Mouse (Mus musculus): Measurements from ENCODE around the gene Morf4l1. TPM values are rescaled to one million over a fixed set of nuclear protein-coding genes. Genes with fewer than 3 reads are reported as not detected.
A peak's percentile ranks its signal among the peaks of the same experiment; 100 is the strongest.

Gene Morf4l1
- total and polyA plus RNA-seq, 2 experiments from 2014 or later, result 92.5 to 293 TPM

- 77% methylated on average over 2 of the region's 2 CpGs for WGBS
- DNase-seq (ENCODE audit: low spot score) (no peak), ATAC-seq (ENCODE audit: insufficient read depth, low read depth) (no peak)
- Histone ChIP-seq H3K27ac (ENCODE audit: low read depth) (no peak overlapping the region), H3K27me3 (ENCODE audit: control insufficient read depth, insufficient read depth, low read length) (no peaks in the 10 kb centered on the region), H3K4me1 (ENCODE audit: control insufficient read depth, insufficient read depth) (no peaks in the 10 kb centered on the region), H3K4me2 (ENCODE audit: low read depth, low read length) (no peak overlapping the region), H3K9me3 (replicated peaks; ENCODE audit: control insufficient read depth, low read length) (no peaks in the 10 kb centered on the region), H3K36me3 (replicated peaks; ENCODE audit: control insufficient read depth, insufficient read depth, low read length) (no peaks in the 10 kb centered on the region), H3K4me3 (ENCODE audit: low read depth, low read length) (no peak overlapping the region), H3K9ac (replicated peaks; ENCODE audit: low read depth, low read length) (no peak overlapping the region)
- TF ChIP-seq CTCF (IDR thresholded peaks at IDR 0.05; ENCODE audit: low read depth) (no peak), EP300 (IDR thresholded peaks at IDR 0.05; ENCODE audit: low read depth) (no peak)
Measured at GRCm38 (mm10) chr9:90056716-90057115, 57.9 kb downstream of the Morf4l1 start.

DNA sequence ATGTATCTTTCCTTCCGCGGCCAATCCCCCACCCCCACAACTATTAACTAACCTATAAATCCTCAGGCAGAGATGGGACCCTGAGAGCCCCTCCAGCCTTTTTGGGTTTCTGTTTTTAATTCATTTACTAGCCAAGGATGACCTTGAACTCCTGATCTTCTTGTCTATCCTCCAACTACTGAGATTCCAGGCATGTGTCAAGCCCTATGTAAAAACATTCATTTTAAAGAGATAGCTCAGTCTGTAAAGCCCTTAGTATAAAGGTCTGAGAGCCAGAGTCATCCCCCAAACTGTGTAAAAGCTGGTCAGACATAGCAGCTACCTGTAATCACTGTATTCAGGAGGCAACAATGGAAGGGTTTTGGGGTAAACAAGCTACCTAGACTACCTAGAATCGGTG is 58.7 kb downstream of the Morf4l1 start:
- Histone ChIP-seq H3K4me1 (ENCODE audit: control insufficient read depth, insufficient read depth) (no peaks in the 10 kb centered on the region), H3K36me3 (replicated peaks; ENCODE audit: control insufficient read depth, insufficient read depth, low read length) (no peaks in the 10 kb centered on the region), H3K9me3 (replicated peaks; ENCODE audit: control insufficient read depth, low read length) (no peaks in the 10 kb centered on the region), H3K4me2 (ENCODE audit: low read depth, low read length) (peak overlapping the region; percentile 85; the same call in 1 of the 2 replicates), H3K27me3 (ENCODE audit: control insufficient read depth, insufficient read depth, low read length) (no peaks in the 10 kb centered on the region), H3K4me3 (ENCODE audit: low read depth, low read length) (no peak overlapping the region), H3K27ac (ENCODE audit: low read depth) (no peak overlapping the region), H3K9ac (replicated peaks; ENCODE audit: low read depth, low read length) (no peak overlapping the region)
- DNase-seq (ENCODE audit: low spot score) (no peak), ATAC-seq (ENCODE audit: insufficient read depth, low read depth) (no peak)
- WGBS, result 83% methylated on average over 3 of the region's 3 CpGs
- TF ChIP-seq EP300 (IDR thresholded peaks at IDR 0.05; ENCODE audit: low read depth), result no peak
- TF ChIP-seq CTCF (IDR thresholded peaks at IDR 0.05; ENCODE audit: low read depth), result no peak

DNA sequence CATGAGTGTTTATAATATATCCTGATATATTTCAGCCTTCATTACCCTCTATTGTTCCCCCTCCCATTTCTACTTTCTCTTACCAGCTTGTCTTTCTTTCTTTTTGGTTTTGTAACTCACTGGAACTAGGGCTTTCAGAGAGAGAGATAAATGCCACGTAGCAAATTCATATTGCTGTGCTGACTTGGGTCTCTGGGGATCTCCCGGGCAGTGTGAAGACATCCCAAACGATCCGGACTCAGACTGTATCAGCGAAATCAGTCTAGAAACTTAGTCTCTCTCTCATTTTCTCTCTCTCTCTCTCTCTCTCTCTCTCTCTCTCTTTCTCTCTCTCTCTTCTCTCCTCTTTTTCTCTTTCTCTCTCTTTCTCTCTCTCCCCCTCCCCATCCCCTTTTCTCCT is 59.2 kb downstream of the Morf4l1 start:
- no peak for TF ChIP-seq CTCF (IDR thresholded peaks at IDR 0.05; ENCODE audit: low read depth)
- TF ChIP-seq EP300 (IDR thresholded peaks at IDR 0.05; ENCODE audit: low read depth), result no peak
- Histone ChIP-seq H3K9me3 (replicated peaks; ENCODE audit: control insufficient read depth, low read length) (no peaks in the 10 kb centered on the region), H3K4me1 (ENCODE audit: control insufficient read depth, insufficient read depth) (no peaks in the 10 kb centered on the region), H3K27ac (ENCODE audit: low read depth) (no peak overlapping the region), H3K27me3 (ENCODE audit: control insufficient read depth, insufficient read depth, low read length) (no peaks in the 10 kb centered on the region), H3K4me3 (ENCODE audit: low read depth, low read length) (peak overlapping the region; percentile 64), H3K36me3 (replicated peaks; ENCODE audit: control insufficient read depth, insufficient read depth, low read length) (no peaks in the 10 kb centered on the region), H3K4me2 (ENCODE audit: low read depth, low read length) (peak overlapping the region; percentile 85), H3K9ac (replicated peaks; ENCODE audit: low read depth, low read length) (peak overlapping the region; percentile 63; the same call in 1 of the 2 replicates)
- DNase-seq (ENCODE audit: low spot score), result no peak
- 29% methylated on average over 5 of the region's 5 CpGs for WGBS
- no peak for ATAC-seq (ENCODE audit: insufficient read depth, low read depth)

GRCm38 (mm10) chr9:90054371-90055145 is 60.0 kb downstream of the Morf4l1 start:
- Histone ChIP-seq H3K4me2 (ENCODE audit: low read depth, low read length) (peak overlapping the region; percentile 85), H3K36me3 (replicated peaks; ENCODE audit: control insufficient read depth, insufficient read depth, low read length) (no peaks in the 10 kb centered on the region), H3K4me3 (ENCODE audit: low read depth, low read length) (peak overlapping the region; percentile 64), H3K4me1 (ENCODE audit: control insufficient read depth, insufficient read depth) (no peaks in the 10 kb centered on the region), H3K9ac (replicated peaks; ENCODE audit: low read depth, low read length) (peak overlapping the region; percentile 63), H3K9me3 (replicated peaks; ENCODE audit: control insufficient read depth, low read length) (no peaks in the 10 kb centered on the region), H3K27me3 (ENCODE audit: control insufficient read depth, insufficient read depth, low read length) (no peaks in the 10 kb centered on the region), H3K27ac (ENCODE audit: low read depth) (peak overlapping the region; percentile 60)
- WGBS, result under 1% methylated on average over 37 of the region's 37 CpGs
- ATAC-seq (ENCODE audit: insufficient read depth, low read depth) (peak; percentile 95), DNase-seq (ENCODE audit: low spot score) (peak; percentile 87)
- TF ChIP-seq EP300 (IDR thresholded peaks at IDR 0.05; ENCODE audit: low read depth), result no peak
- TF ChIP-seq CTCF (IDR thresholded peaks at IDR 0.05; ENCODE audit: low read depth), result peak; percentile 65

- Histone ChIP-seq H3K4me1 (ENCODE audit: control insufficient read depth, insufficient read depth) (no peaks in the 10 kb centered on the region), H3K27me3 (ENCODE audit: control insufficient read depth, insufficient read depth, low read length) (no peaks in the 10 kb centered on the region), H3K9ac (replicated peaks; ENCODE audit: low read depth, low read length) (peak within 1 kb of the TSS; percentile 63), H3K9me3 (replicated peaks; ENCODE audit: control insufficient read depth, low read length) (no peaks in the 10 kb centered on the region), H3K4me3 (ENCODE audit: low read depth, low read length) (peak within 1 kb of the TSS; percentile 64), H3K4me2 (ENCODE audit: low read depth, low read length) (peak within 1 kb of the TSS; percentile 85), H3K27ac (ENCODE audit: low read depth) (peak within 1 kb of the TSS; percentile 60), H3K36me3 (replicated peaks; ENCODE audit: control insufficient read depth, insufficient read depth, low read length) (no peaks in the 10 kb centered on the region)
- DNase-seq (ENCODE audit: low spot score) (no peak), ATAC-seq (ENCODE audit: insufficient read depth, low read depth) (no peak)
- 63% methylated on average over 2 of the region's 2 CpGs for WGBS
- TF ChIP-seq CTCF (IDR thresholded peaks at IDR 0.05; ENCODE audit: low read depth) (no peak), EP300 (IDR thresholded peaks at IDR 0.05; ENCODE audit: low read depth) (no peak)
Measured at GRCm38 (mm10) chr9:90053852-90054251, 60.7 kb downstream of the Morf4l1 start, which contains the start of gene Ctsh. TSS of gene Ctsh (plus strand) at chr9:90054152.
